Mouse (Mus musculus): Measurements from ENCODE around the gene Obp2a. TPM values are rescaled to one million over a fixed set of nuclear protein-coding genes. Genes with fewer than 3 reads are reported as not detected.
"Not testable (repeated sequence)": the region's sequence is repeated elsewhere in the genome, so short reads cannot be mapped to it uniquely, and the experiment has no call there.

Obp2a gene
- not detected in 2 replicates for polyA plus RNA-seq (2016; fragmentation: Nextera tagmentation; extraction: Ambion mirVana)

DNA sequence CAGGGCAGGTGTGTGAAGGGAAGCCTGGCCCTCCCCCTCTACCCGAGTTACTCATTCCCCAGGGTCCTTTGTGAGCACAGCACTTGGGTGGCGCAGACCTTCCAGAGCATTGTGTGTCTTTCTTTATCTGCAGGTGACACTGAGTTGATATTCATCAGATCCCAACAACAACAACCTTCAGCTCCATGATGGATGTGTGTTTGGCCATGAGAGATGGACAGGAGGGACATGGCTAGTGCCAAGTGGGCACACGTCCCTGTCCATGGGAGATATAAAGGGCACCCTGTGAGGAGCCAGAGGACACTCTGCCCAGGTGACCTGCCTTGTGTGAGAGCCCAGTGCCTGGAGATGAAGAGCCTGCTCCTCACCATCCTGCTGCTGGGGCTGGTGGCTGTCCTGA is at the start of gene Obp2a:
Gene Obp2a, plus strand, starts transcription at position 301 of the 400 bp plus-strand sequence.
- H3K4me1 ChIP-seq (replicated peaks); H3K27ac ChIP-seq; H3K9me3 ChIP-seq; H3K27me3 ChIP-seq (ENCODE audit: insufficient read depth, poor library complexity, severe bottlenecking); DNase-seq (ENCODE audit: low spot score); H3K36me3 ChIP-seq; H3K4me3 ChIP-seq: not testable (repeated sequence)
- 85% methylated on average over 3 of the region's 3 CpGs for WGBS

DNA sequence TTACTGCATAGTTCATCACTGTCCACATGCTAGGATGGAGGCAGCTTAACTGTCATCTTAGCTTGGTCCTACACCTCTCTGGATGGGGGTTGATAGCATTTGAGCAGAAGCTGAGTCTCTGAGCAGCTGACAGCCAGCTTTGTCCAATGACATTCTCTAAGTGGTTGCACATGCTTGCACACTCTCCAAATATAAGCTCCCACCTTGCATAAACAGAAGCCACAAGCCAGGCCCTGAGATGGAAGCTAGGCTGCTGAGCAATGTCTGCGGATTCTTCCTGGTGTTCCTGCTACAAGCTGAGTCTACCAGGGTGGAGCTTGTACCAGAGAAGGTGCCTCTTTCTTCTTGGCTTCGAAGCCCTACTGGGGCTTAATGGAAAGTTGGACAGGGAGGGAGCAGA is 46.9 kb upstream of the Obp2a start, which contains the start of gene Lcn8:
Gene Lcn8, plus strand, starts transcription at position 219 of the 400 bp plus-strand sequence.
- Histone ChIP-seq H3K4me3 (no peak within 1 kb of the TSS), H3K36me3 (no peaks in the 10 kb centered on the region), H3K27me3 (ENCODE audit: insufficient read depth, poor library complexity, severe bottlenecking) (no peaks in the 10 kb centered on the region), H3K9me3 (no peaks in the 10 kb centered on the region), H3K4me1 (replicated peaks) (no peaks in the 10 kb centered on the region), H3K27ac (no peak within 1 kb of the TSS)
- 77% methylated on average over 2 of the region's 2 CpGs for WGBS
- DNase-seq (ENCODE audit: low spot score): no peak

DNA sequence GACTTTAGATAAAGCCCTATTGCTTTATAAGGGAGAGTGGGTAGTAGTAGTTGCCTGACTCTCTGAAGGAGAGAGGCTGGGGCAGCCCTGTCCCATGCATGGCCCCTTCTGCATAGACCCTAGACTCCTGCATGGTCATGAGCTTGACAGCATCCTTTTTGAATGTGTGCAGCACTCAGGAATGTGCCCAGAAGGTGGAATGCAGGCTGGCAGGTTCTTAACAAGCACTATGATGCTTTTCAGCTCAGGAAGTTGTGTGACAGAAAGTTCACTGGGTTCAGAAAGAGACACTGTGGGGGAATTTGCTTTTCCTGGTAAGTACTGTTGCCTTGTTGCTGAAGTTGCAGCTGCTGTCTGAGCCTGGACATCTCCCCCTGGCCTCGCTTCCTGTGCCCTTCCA is 45.3 kb upstream of the Obp2a start:
- WGBS: 67% methylated on average over 1 of the region's 1 CpGs
- Histone ChIP-seq H3K27me3 (ENCODE audit: insufficient read depth, poor library complexity, severe bottlenecking) (no peaks in the 10 kb centered on the region), H3K4me3 (no peak overlapping the region), H3K27ac (no peak overlapping the region), H3K36me3 (no peaks in the 10 kb centered on the region), H3K4me1 (replicated peaks) (no peaks in the 10 kb centered on the region), H3K9me3 (no peaks in the 10 kb centered on the region)
- DNase-seq (ENCODE audit: low spot score): no peak

DNA sequence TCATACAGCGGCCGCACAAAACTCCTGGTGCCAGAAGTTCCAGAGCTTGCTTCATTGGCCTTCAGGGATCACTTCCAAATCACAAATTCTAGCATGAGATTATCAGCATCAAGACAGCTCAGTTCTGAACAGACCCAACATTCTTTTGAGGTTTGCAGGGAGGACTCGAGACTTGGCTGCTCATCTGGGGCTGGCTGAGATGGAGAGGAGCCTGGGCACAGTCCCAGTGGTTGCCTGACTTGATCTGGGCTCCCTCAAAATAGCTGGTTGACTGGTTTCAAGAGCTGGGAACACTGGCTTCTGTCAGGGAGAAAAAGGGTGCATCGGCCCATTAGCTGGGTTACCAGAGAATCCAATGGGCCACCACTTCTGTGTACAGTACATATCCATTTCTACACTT is 43.2 kb upstream of the Obp2a start:
- Histone ChIP-seq H3K9me3 (no peaks in the 10 kb centered on the region), H3K36me3 (no peaks in the 10 kb centered on the region), H3K27ac (no peak overlapping the region), H3K4me3 (no peak overlapping the region), H3K4me1 (replicated peaks) (no peaks in the 10 kb centered on the region), H3K27me3 (ENCODE audit: insufficient read depth, poor library complexity, severe bottlenecking) (no peaks in the 10 kb centered on the region)
- 89% methylated on average over 4 of the region's 4 CpGs for WGBS
- no peak for DNase-seq (ENCODE audit: low spot score)

DNA sequence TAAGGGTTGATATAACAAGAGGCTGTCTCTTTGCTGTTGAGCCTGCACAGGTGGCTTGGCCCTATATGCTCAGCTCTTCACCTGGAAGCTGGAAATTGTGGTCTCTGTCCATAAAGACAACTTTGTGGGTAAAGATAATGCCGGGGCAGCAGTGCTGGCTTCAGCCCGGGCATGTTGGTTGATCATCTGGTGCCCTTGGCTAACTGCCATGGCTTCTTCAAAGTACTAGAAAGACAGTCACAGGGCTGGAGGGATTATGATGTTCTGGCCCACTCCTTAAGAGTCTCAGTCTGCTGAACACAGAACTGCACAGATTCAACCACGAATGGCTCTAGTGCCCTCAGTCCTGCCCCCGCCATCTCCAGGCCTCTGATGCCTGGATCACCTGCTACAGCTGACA is 42.6 kb upstream of the Obp2a start:
- Histone ChIP-seq H3K27me3 (ENCODE audit: insufficient read depth, poor library complexity, severe bottlenecking) (no peaks in the 10 kb centered on the region), H3K4me1 (replicated peaks) (no peaks in the 10 kb centered on the region), H3K4me3 (no peak overlapping the region), H3K27ac (no peak overlapping the region), H3K9me3 (no peaks in the 10 kb centered on the region), H3K36me3 (no peaks in the 10 kb centered on the region)
- DNase-seq (ENCODE audit: low spot score): no peak
- 86% methylated on average over 4 of the region's 4 CpGs for WGBS

DNA sequence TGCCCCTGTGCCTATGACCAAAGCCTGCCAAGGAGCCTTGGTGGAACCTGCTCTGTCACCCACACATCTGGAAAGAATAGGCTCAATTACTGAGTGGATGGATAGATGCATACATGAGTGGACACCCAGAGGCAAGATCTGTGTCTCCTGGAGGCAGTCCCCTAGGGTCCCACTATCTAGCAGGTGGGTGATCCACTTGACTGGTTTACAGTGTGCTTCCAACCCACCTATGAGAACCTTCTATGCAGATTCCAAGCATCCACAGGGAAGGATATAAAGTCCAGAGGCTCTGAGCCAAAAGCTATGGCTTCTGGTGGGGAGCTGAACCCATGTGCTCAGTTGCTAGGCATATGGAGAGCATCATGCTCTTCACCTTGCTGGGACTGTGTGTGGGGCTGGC is 42.2 kb upstream of the Obp2a start, which contains the start of gene Lcn5:
Gene Lcn5, plus strand, starts transcription at position 301 of the 400 bp plus-strand sequence.
- no peaks in the 10 kb centered on the region for H3K36me3 ChIP-seq
- H3K4me3 ChIP-seq: no peak within 1 kb of the TSS
- DNase-seq (ENCODE audit: low spot score): no peak

DNA sequence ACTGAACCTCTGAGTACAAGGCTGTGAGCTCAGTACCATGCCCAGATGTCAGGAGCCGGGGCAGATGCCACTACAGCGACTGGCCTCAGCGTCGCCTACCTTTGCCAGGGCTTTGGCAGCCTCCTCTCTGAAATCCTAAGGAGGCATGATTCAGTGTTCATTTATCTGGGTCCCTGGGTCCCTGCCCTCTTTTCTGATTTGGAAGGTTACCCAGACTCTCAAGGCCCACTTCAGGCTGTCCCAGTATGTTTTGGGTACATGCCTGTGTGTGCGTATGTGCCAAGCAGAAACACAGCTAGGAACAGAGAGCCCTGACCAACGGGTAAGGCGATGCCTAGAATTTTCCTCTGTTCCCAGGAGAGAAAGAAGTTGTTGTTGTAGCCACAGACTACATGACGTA is 39.6 kb upstream of the Obp2a start:
- 92% methylated on average over 8 of the region's 8 CpGs for WGBS
- H3K36me3 ChIP-seq: no peaks in the 10 kb centered on the region

More for the DNA sequence above, 42.2 kb upstream of the Obp2a start, which contains the start of gene Lcn5:
- Histone ChIP-seq H3K27ac (no peak within 1 kb of the TSS), H3K27me3 (ENCODE audit: insufficient read depth, poor library complexity, severe bottlenecking) (no peaks in the 10 kb centered on the region), H3K9me3 (no peaks in the 10 kb centered on the region), H3K4me1 (replicated peaks) (no peaks in the 10 kb centered on the region)

DNA sequence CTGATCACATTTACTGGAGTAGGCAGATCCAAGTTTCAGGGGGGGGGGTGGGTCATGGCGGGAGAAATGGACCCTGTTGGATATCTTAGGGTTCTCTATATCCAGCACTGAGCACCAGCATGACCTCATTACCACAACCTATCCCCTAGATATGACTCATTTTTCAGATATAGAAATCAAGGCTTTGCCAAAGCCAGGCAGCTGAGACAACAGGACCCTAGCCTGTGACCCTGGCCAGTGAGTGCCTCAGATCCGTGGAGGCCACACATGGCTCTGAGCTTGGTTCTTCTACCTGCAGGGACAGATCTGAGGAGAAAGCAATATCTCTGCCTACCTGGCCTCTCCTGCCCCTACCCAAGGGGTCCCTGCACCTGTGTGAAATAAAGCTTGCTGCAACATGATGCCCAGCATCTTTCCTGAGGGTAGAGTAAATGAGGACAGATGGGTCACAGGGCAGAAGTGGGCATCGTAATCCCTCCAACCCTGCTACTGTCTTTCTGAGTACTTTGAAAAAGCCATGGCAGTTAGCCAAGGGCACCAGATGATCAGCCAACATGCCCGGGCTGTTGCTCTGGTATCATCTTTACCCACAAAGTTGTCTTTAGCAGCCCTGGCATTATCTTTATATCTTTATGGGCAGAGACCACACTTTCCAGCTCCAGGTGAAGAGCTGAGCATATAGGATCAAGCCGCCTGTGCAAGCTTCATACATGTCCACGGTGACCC is 38.4 kb upstream of the Obp2a start:
- DNase-seq (ENCODE audit: low spot score): no peak
- no peak overlapping the region for H3K27ac ChIP-seq
- no peaks in the 10 kb centered on the region for H3K36me3 ChIP-seq
- H3K27me3 ChIP-seq (ENCODE audit: insufficient read depth, poor library complexity, severe bottlenecking): no peaks in the 10 kb centered on the region
- 88% methylated on average over 6 of the region's 6 CpGs for WGBS
- no peak overlapping the region for H3K4me3 ChIP-seq
- no peaks in the 10 kb centered on the region for H3K4me1 ChIP-seq (replicated peaks)
- H3K9me3 ChIP-seq: no peaks in the 10 kb centered on the region

More for the DNA sequence above, 39.6 kb upstream of the Obp2a start:
- no peaks in the 10 kb centered on the region for H3K9me3 ChIP-seq
- DNase-seq (ENCODE audit: low spot score): no peak
- H3K27ac ChIP-seq: no peak overlapping the region
- H3K27me3 ChIP-seq (ENCODE audit: insufficient read depth, poor library complexity, severe bottlenecking): no peaks in the 10 kb centered on the region
- H3K4me3 ChIP-seq: no peak overlapping the region
- no peaks in the 10 kb centered on the region for H3K4me1 ChIP-seq (replicated peaks)

DNA sequence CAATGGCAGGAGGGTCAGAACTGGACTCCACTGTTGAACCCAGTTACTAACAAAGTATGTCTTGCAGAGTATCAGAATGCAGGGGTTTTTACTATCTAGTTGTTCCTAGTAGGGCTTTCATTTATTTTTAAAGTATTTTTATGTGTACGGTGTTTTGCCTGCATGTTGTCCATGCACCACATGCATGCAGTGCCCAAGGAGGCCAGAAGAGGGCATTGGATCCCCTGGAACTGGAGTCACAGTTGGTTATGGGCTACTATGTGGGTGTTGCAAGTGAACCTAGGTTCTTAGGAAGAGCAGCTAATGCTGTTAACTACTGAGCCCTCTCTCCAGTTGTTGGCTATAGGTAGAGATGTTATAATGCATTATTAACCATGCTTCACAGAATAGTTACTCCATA is 36.3 kb upstream of the Obp2a start:
- Histone ChIP-seq H3K36me3 (no peaks in the 10 kb centered on the region), H3K27ac (no peak overlapping the region), H3K27me3 (ENCODE audit: insufficient read depth, poor library complexity, severe bottlenecking) (no peaks in the 10 kb centered on the region), H3K9me3 (no peaks in the 10 kb centered on the region), H3K4me1 (replicated peaks) (no peaks in the 10 kb centered on the region), H3K4me3 (no peak overlapping the region)
- WGBS: 82% methylated on average over 1 of the region's 1 CpGs
- DNase-seq (ENCODE audit: low spot score): peak; percentile 57

DNA sequence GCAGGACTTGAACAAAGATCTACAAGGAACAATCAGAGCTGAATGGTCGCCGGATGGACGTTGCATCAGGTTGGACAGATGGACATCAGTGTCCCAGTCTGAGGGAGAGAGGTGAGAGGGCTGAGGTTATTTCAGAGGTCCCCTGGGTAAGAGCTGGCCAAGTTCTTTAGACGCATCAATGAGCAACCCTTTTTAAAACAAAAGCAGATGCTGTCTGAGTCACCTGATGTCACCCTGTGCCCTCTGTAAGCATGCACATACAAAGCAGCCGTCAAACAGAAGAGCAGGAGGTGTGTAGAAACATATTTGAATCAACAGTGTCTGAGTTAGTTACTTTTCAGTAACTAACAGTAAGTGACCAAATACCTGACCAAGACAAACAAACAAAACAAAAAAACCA is 35.7 kb upstream of the Obp2a start:
- H3K27ac ChIP-seq: no peak overlapping the region
- no peaks in the 10 kb centered on the region for H3K27me3 ChIP-seq (ENCODE audit: insufficient read depth, poor library complexity, severe bottlenecking)
- no peak overlapping the region for H3K4me3 ChIP-seq
- DNase-seq (ENCODE audit: low spot score): no peak
- no peaks in the 10 kb centered on the region for H3K9me3 ChIP-seq
- no peaks in the 10 kb centered on the region for H3K36me3 ChIP-seq
- 81% methylated on average over 5 of the region's 5 CpGs for WGBS
- no peaks in the 10 kb centered on the region for H3K4me1 ChIP-seq (replicated peaks)

DNA sequence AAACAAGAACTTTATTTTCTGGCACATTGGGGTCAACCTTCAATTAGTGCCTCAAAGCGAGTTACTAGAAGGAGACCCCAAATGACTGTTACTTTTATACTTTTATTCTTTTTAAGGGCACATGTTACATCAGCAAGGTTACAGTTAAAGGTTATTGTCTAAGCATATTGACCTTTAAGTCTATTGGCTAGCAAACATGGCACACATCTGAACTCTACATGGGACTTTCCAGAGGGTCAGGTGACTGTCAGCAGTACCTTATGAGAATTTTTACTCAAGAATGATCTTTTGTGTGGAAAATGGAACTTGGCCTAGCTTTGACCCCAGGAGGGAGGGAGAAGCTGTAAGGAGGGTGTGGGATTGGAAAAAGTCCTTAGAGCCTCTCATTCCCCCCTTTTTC is 33.3 kb upstream of the Obp2a start:
- no peak for DNase-seq (ENCODE audit: low spot score)
- WGBS: 77% methylated on average over 1 of the region's 1 CpGs
- no peak overlapping the region for H3K4me3 ChIP-seq
- no peaks in the 10 kb centered on the region for H3K36me3 ChIP-seq
- no peak overlapping the region for H3K27ac ChIP-seq
- no peaks in the 10 kb centered on the region for H3K4me1 ChIP-seq (replicated peaks)
- no peaks in the 10 kb centered on the region for H3K9me3 ChIP-seq
- H3K27me3 ChIP-seq (ENCODE audit: insufficient read depth, poor library complexity, severe bottlenecking): no peaks in the 10 kb centered on the region

DNA sequence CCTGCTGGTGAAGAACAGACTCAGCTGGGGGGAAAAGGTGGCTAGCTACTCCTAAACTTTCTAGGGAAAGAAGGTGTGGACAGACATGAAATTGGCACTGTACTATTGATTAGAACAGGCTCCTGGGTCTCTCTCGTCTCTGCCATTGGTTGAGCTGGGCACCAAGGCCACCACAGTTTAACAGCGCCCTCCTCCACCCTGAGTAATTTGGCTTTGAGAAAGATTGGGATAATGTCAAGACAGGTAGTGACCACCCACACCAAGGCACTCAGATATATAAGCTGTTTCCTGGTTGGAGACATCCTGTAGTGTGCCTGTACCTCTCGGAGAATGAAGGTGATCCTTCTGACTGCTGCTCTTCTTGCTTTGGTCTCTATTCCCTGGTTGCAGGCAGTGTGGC is 23.4 kb upstream of the Obp2a start, which contains the start of gene Lcn6:
Gene Lcn6, plus strand, starts transcription at position 301 of the 400 bp plus-strand sequence.
- Histone ChIP-seq H3K27ac (no peak within 1 kb of the TSS), H3K4me3 (no peak within 1 kb of the TSS), H3K4me1 (replicated peaks) (no peaks in the 10 kb centered on the region), H3K9me3 (no peaks in the 10 kb centered on the region), H3K27me3 (ENCODE audit: insufficient read depth, poor library complexity, severe bottlenecking) (no peaks in the 10 kb centered on the region), H3K36me3 (no peaks in the 10 kb centered on the region)
- no peak for DNase-seq (ENCODE audit: low spot score)
- 89% methylated on average over 3 of the region's 3 CpGs for WGBS

DNA sequence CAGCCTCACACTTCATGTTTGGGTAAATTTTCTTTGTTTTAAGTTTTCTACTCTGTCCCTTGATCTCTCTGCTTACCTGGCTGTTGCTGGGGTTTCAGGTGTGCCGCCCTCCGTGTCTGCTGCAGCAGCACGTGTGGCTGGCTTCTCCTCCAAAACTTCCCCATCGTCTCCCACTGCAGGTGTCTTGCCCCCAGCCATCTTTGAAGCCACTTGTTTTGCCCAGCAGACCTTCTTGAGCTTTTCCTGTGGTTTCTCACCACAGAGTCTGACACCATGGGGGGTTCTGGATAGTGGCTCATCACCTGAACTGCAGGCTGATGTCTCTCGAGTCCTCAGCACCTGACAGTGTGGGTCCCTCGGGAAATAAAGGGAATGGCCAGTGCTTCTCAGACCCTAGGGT is 20.3 kb upstream of the Obp2a start:
- no peak overlapping the region for H3K27ac ChIP-seq
- H3K4me3 ChIP-seq: no peak overlapping the region
- no peak for DNase-seq (ENCODE audit: low spot score)
- H3K4me1 ChIP-seq (replicated peaks): no peaks in the 10 kb centered on the region
- no peaks in the 10 kb centered on the region for H3K9me3 ChIP-seq
- no peaks in the 10 kb centered on the region for H3K27me3 ChIP-seq (ENCODE audit: insufficient read depth, poor library complexity, severe bottlenecking)
- no peaks in the 10 kb centered on the region for H3K36me3 ChIP-seq
- 88% methylated on average over 6 of the region's 6 CpGs for WGBS

DNA sequence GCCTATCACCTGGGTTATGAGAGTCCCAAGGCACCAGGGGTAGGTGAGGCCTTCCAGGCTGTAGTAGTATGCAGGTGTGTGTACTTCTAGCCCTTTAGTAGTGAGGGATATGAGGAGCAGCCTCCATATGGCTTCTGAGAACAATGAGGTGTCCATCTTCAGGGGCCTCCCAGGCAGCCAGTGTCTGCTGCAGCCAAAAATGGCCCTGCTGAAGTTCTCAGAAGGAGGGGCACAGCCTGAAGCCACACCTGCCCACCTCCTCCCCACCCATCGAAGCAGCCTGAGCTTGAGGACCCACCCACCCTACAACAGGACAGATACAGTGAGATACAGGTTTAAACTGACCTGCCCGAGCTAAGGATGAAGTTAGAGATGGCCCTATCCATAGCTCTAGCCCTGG is 17.4 kb upstream of the Obp2a start, which contains the start of gene Lcn10:
Gene Lcn10, plus strand, starts transcription at position 301 of the 400 bp plus-strand sequence.
- Histone ChIP-seq H3K27me3 (ENCODE audit: insufficient read depth, poor library complexity, severe bottlenecking) (no peaks in the 10 kb centered on the region), H3K9me3 (no peaks in the 10 kb centered on the region), H3K4me3 (no peak within 1 kb of the TSS), H3K27ac (no peak within 1 kb of the TSS), H3K4me1 (replicated peaks) (no peaks in the 10 kb centered on the region), H3K36me3 (no peaks in the 10 kb centered on the region)
- 68% methylated on average over 2 of the region's 2 CpGs for WGBS
- DNase-seq (ENCODE audit: low spot score): no peak
